Mouse (Mus musculus): ENCODE results near the gene Taf12.

GRCm38 (mm10) chr4:132234710-132235109 is 39.5 kb upstream of the Taf12 start:
- TF ChIP-seq CTCF (IDR thresholded peaks at IDR 0.05; ENCODE audit: low read depth) (no peak), EP300 (optimal IDR thresholded peaks at IDR 0.05) (no peak)
